In genomic region chr7:43774802-43775201, GRCm38 (mm10) we compare ENCODE assay signal across 1 mouse cellular context.
TF ChIP-seq lines count a peak whose summit lies in the region.

No protein-coding gene starts in this region.

TF ChIP-seq in ES-E14, 5 proteins besides CTCF, POLR2A, EP300 and RAD21:
- TF ChIP-seq ZC3H11A (IDR thresholded peaks at IDR 0.05; ENCODE audit: borderline replicate concordance, low read depth, low read length) (no peak), MAFK (IDR thresholded peaks at IDR 0.05; ENCODE audit: insufficient read depth, low read depth, low read length) (no peak), ZNF384 (IDR thresholded peaks at IDR 0.05; ENCODE audit: low read depth, low read length) (no peak), HCFC1 (IDR thresholded peaks at IDR 0.05; ENCODE audit: borderline replicate concordance, insufficient read depth, low read length) (no peak), CHD2 (IDR thresholded peaks at IDR 0.05; ENCODE audit: low read depth, low read length) (no peak)
